ENCODE assay signal across 17 mouse cellular contexts in the genomic region with DNA sequence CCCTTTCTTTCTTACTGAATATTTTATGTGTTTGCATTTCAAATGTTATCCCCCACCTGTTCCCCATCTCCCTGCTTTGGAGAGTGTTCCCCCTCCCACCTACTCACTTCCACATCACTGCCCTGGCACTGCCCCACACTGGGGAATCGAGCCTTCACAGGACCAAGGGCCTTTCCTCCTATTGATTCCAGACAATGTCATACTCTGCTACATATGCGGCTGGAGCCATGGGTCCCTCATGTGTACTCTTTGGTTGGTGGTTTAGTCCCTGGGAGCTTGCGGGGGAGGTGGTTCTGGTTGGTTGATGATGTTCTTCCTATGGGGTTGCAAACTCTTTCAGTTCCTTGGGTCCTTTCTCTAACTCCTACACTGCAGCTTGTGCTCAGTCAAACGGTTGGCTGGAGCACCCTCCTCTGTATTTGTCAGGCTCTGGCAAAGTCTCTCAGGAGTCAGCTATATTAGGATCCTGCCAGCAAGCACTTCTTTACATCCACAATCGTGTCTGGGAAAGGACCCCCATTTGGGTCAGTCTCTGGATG.
"Had no signal": no experiment of that assay in that cellular context is flagged by ENCODE, and none has a peak within 500 bp of the region (broad histone marks: within the 10 kb centered on the region; RNA-seq: fewer than 3 reads in every experiment).

No protein-coding gene starts in this region.

- H3K27me3 ChIP-seq: lung, embryonic 15.5 days; megakaryocyte, embryonic 14.5 days; midbrain, embryonic 13.5 days; midbrain, embryonic 15.5 days; neural tube, embryonic 12.5 days; stomach, embryonic 15.5 days had no signal

- ATAC-seq: lung, postnatal 0 days; midbrain, embryonic 13.5 days; midbrain, embryonic 15.5 days had no signal

- DNase-seq: lung, adult 2 months; lung, postnatal 14 days; lung, postnatal 36 days; right cerebral cortex, postnatal 14 days; thymus, adult 2 months; thymus, postnatal 25 days; thymus, postnatal 4 days had no signal

- H3K9ac ChIP-seq: lung, embryonic 15.5 days; midbrain, embryonic 13.5 days; midbrain, embryonic 15.5 days; neural tube, embryonic 12.5 days; stomach, embryonic 15.5 days had no signal

- H3K4me2 ChIP-seq: lung, embryonic 15.5 days; midbrain, embryonic 11.5 days; midbrain, embryonic 13.5 days; midbrain, embryonic 15.5 days; neural tube, embryonic 12.5 days; stomach, embryonic 15.5 days had no signal

- H3K27ac ChIP-seq: lung, embryonic 15.5 days; macrophage; midbrain, embryonic 13.5 days; midbrain, embryonic 15.5 days; neural tube, embryonic 12.5 days; stomach, embryonic 15.5 days; stomach, postnatal 0 days had no signal

- H3K4me3 ChIP-seq: lung, embryonic 15.5 days; megakaryocyte, embryonic 14.5 days; midbrain, embryonic 13.5 days; midbrain, embryonic 15.5 days; neural tube, embryonic 12.5 days; stomach, embryonic 15.5 days had no signal

- H3K36me3 ChIP-seq: lung, embryonic 15.5 days; midbrain, embryonic 13.5 days; midbrain, embryonic 15.5 days; neural tube, embryonic 12.5 days; stomach, embryonic 15.5 days had no signal

- H3K4me1 ChIP-seq: lung, embryonic 15.5 days; megakaryocyte, embryonic 14.5 days; midbrain, embryonic 13.5 days; neural tube, embryonic 12.5 days; stomach, embryonic 15.5 days had no signal

- H3K9me3 ChIP-seq: lung, embryonic 15.5 days; megakaryocyte, embryonic 14.5 days; midbrain, embryonic 13.5 days; midbrain, embryonic 15.5 days; neural tube, embryonic 12.5 days; stomach, embryonic 15.5 days had no signal
